Mouse (Mus musculus): ENCODE data around the gene Olfr466. TPM values are rescaled to one million over a fixed set of nuclear protein-coding genes. Genes with fewer than 3 reads are reported as not detected.

The Olfr466 gene
- not detected for polyA plus RNA-seq (2017; shearing (Covaris generic))

DNA sequence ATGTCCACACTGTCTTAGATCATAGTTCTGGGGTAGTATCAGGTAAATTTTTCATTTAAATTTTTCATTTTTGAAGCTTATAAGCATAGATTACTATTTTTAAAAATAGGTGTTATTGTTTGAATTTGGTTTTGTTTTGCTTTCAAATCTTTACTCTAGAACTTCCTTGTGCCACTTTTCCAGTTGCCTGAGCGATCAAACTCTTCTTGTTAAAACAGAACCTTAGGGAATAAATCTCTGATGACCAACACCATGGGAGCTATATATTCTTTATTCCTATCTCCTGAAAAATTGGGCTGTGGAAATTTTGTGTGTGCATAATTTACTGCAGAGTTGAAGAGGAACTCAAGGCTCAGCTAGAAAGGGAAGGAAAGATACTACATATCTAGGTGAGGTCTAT, at the start of gene Olfr466:
Gene Olfr466 (plus strand): TSS at position 301 of the 400 bp plus-strand sequence.
- ATAC-seq = no peak

DNA sequence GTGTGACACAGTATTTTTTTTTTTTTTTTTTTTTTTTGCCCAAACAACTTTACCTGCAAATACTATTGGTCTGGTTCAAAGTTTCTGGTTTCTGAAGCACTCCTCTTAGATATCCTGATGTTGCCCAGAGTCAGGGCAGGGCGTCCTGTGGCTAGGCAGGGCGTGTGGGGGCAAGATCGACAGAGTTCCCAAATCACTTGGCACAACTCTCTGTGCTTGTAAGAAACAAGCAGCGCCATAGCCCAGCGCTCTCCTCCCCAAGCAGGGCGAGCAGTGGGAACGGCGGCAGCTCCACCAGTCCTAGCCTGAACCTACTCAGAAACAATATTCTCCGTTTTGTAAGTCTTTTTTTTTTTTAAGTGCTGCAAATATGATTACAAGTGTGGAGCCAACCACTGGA, 49.4 kb upstream of the Olfr466 start:
- ATAC-seq = no peak

DNA sequence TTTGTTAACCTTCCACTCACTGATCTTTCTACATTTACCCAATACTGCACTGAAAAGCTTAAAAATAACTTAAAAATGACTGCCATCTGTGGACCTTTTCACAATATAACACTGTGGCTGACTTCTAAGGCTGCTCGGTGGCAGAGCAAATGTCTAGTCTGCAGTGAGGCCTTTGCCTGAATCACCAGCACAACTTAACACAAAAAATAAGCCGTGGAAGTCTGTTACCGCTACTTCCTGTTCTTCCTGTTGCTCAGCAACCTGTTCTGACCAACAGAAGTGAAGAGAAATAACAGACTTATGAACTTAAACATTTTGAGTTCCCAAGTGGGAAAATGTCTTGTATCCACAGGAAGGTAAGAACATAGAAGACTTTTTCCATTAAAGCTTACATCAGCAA, 48.8 kb upstream of the Olfr466 start:
- ATAC-seq = peak; percentile 30

DNA sequence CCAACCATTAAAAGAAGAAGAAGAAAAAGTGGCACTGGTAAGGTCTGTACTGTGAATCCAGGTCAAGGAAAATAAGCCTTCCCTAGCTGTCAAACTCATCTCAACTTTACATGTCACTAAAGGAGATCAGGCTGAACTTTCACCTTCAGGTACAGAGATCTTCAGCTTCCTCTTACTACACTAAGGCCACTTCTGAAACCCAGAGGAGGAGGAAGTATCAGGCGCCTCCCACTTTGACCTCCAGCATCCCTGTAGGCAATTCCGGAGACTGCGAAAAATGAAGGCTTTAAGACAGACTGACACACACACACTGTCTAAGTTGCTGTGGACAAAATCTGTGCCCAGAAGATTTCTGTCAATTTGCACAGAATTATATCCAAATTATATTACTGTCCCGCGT, 38.1 kb upstream of the Olfr466 start:
- ATAC-seq = peak; percentile 29

DNA sequence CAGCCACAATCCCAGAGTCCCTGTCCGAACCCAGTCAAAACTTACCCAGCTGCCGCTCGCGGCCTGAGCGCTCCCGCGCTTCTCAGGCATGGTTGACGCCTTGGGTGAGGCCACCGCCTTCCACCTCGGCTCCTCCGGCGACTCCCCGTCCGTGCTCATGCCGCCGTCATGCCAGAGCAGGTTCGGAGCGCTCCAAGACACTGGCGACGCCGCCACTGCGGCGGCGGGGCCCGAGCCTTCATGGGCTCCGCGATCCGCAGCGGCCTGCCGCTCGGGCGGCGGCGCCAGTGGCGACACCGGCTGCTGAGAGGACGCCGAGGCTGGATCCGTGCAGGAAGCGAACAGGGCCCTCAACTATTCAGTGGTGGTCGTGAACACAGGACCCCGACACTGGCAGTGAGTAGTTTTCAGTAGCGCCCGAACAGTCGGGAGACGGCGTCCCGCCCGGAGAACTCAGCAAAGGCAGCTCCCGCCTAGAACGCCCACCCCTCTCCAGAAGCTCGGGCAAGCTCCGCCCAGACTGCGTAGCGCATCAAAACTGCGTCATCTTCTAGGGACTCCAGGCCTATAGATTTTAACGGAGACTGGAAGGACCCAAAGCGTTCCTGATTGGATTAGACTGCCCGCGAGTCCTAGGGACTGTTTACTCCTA, 37.5 kb upstream of the Olfr466 start, which contains the start of gene Mfsd14b:
Gene Mfsd14b (minus strand): TSS at position 517 of the 652 bp plus-strand sequence.
- ATAC-seq = peak; percentile 98

DNA sequence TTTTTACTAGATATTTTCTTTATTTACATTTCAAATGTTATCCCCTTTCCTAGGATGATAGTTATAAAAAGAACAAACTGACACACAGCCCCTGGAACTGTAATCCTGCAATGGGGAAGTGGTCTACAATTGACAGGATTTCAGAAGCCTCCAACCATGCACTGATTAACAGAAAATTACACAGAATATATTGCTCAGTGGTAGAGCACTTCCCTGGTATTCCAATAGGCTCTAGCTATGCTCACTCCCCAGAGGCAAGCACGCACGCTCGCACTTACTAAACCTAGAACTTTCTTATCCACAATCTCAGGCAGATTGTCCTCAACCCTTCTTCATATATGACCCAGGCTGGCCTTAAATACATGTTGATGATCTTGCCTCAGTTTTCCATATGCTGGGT, 36.8 kb upstream of the Olfr466 start:
- no peak for ATAC-seq

DNA sequence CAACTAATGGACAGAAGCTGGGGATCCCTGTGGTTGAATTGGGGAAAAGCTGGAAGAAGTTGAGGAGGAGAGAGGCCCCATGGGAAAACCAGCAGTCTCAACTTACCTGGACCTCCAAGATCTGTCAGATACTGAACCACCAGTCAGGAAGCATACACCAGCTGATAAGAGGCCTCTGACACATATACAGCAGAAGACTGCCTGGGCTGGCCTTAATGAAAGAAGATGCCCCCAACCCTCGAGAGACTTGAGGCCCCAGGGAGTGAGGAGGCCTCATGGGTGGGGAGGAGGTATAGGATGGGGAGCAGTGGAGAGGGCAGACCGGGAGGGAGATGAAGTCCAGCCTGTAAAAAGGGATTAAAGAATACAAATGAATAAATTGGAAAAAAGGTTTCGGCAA, 29.1 kb upstream of the Olfr466 start:
- no peak for ATAC-seq

DNA sequence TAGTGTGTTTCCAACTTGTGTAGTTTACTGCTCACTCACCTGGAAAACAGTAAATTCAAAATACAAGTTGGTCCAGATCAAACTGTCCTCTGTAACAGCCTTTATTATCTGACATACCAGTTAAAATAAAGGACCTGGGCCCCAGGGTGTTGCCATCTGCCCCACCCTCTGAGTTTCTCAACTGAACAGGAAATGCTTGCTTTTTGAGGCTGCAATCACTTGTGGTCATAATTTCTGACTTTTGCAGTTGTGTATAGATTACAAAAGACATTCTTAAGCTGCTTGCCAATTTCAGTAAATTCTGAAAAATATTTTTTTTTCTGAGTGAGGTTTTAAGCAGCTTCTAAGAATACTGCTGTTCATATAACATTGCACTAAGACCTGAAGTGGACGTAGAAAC, 27.9 kb upstream of the Olfr466 start:
- no peak for ATAC-seq

DNA sequence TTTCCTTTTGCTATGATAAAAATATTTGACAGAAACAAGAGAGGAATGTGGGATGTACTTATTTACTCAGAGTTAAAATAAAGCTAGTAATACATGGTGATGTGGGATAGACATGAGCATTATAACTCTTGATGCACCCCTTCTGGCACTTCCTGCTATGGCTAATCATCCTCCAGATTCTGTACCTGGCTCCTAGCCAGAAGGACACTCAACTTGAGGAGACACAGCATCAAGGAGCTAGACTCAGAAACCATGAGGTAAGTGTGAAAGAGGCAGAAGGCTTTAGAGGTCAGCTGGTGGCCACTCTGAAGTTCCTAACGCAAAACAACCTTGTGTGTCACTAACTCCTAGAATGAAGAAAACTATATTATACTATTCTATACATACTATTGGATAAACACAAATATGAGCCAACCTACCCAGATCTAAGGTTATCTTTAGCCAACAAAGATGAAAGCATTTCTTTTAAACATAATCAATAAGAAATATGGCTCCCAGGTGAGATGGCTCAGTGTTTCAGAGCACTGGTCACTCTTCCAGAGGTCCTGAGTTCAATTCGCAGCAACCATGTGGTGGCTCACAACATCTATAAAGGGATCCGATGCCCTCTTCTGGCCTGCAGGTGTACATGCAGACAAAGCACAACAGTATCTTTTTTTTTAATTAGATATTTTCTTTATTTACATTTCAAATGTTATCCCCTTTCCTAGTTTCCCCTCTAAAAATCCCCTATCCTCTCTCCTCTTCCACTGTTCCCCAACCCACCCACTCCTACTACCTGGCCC, 22.8 kb upstream of the Olfr466 start:
- peak; percentile 54 for ATAC-seq

DNA sequence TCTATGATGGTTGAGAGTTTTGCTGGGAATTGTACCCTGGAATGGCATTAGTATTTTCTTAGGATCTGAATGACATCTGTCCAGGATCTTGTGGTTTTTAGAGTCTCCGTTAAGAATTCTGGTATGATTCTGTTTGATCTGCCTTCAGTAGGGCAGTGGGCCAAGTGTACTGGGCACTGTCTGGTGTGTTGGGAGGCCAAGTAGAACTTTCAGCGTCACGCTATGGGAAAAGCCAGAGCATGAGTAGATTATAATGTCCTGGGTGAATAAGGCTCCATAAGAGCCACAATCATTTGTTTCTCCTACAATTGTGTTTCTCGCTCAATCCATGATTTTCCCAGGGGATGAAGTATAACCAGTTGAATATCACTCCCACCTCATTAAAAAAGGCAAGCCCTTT, 12.3 kb upstream of the Olfr466 start, which contains the start of gene Olfr465-ps1:
Gene Olfr465-ps1 (plus strand): TSS at position 301 of the 400 bp plus-strand sequence.
- ATAC-seq = no peak

DNA sequence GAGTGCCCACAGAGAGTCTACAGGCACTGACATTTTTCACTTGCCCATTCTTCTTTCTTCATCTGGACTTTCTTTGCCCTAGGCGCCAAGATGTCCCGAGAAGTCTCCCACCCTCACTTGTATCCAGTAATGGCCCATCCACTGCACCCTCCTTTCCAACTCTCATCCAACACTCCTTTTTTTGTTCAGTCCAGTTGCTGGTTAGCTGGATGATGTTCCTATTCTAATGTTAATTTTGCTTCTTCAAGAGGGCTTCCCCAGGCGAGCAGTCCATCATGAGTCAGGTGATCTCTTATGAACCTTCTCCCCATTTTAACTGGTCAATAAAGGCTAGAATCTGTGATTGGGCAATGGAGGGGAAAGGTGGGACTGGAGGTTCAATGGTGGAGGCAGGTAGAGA, 24.1 kb downstream of the Olfr466 start:
- ATAC-seq = no peak

DNA sequence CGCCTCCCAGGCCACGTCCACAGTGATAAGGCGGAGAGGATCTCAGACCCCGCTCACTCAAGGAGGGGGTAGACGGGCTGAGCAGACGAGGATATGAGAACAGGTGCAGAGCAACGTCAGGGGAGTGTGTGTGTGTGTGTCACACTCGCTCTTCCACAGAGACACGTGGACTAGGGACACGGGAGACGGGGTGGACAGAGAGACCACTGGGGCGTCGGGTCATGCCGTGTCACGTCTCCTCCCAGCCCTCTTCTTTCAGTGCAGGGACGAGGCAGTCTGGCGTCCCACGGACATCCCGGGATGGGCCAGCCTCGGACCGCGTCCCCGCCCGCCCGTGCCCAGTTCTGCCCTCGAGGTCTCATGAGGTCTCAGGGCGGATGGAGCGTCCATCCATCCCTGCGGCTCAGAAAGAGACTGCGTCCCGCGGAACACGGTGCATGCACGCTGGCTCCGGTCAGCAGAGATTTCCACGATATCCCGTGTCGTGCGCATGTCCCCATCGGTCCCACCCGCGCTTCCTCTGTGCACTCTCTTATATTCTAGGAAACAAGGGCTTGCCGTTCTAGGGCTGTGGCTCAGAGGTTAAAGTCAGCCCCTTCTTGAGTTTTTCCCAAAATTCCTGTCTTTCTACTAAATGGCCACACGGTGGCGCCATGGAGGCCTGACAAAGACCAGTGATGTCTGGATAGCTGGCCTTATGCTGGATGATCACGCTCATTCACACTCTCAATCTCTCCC, 25.9 kb downstream of the Olfr466 start:
- ATAC-seq = peak; percentile 46

DNA sequence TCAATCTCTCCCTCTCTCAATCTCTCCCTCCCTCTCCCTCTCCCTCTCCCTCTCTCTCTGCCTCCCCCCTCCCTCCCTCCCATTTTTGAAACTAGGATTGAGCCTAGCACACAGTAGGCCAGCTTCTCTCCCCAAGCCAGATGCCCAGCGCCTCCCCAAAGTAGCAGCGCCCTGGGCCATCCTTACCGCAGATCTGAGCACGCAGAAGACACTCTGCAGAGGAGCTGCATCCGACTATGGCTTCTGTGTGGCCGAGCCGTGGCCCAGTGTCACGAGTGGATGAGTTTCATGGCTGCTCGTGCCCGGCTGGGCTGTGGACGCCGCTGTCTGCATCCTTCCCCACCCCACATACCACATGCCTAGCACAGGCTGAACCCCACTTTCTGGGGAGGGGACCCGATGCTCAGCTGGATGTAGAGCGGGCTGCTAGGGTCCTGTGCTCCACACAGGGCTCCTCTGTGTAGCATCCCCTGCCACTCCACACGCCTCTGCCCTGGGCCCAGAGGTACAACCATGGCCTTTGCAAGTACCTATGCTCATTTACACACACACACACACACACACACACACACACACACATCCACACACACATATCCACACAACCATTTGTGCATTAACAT, 26.5 kb downstream of the Olfr466 start:
- ATAC-seq = no peak

DNA sequence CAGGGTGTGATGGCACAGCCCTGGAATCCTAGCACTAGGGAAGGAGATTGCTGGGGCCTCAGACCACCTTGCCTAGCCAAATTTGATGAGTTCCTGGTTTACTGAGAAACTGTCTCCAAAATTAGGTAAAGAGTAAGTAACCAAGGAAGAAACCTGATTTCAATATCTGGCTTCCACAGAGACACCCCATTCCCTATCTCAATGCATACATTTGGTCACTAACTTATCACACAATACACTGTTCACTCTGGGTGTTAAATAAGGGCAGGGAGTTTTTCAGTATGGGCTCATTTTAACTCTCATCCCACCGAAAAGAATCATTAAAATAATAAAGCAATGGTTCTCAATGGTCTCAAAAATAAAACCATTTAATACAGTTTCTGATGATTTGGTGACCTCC, 50.6 kb downstream of the Olfr466 start:
- ATAC-seq = no peak

Other genes starting within 250 kb of the Olfr466 start
- not detected for gene Cntnap3, start 246.3 kb upstream of the Olfr466 start, polyA plus RNA-seq (2017; shearing (Covaris generic))
- not detected for gene Spata31, start 232.8 kb upstream of the Olfr466 start, polyA plus RNA-seq (2017; shearing (Covaris generic))
- not detected for gene Spata31d1c, start 117.2 kb upstream of the Olfr466 start, polyA plus RNA-seq (2017; shearing (Covaris generic))
- gene Prss47, start 97.5 kb upstream of the Olfr466 start, polyA plus RNA-seq (2017; shearing (Covaris generic)) = not detected
- 10 to 100 TPM; 19.7 to 23.2 TPM for gene Mfsd14b, start 37.3 kb upstream of the Olfr466 start, polyA plus RNA-seq (2017; shearing (Covaris generic))
- gene Olfr465-ps1, start 12.2 kb upstream of the Olfr466 start, polyA plus RNA-seq (2017; shearing (Covaris generic)) = not detected
- gene Nlrp4f, start 55.7 kb downstream of the Olfr466 start, polyA plus RNA-seq (2017; shearing (Covaris generic)) = not detected
- not detected for gene Gm10775, start 109.3 kb downstream of the Olfr466 start, polyA plus RNA-seq (2017; shearing (Covaris generic))
- gene Zfp369, start 128.6 kb downstream of the Olfr466 start, polyA plus RNA-seq (2017; shearing (Covaris generic)) = 10 to 100 TPM; 15.4 to 16.8 TPM